Mouse (Mus musculus) erythroblast, embryonic 14.5 days (primary cell): Measurements from ENCODE around the gene Grk5. TPM values are rescaled to one million over a fixed set of nuclear protein-coding genes. Genes with fewer than 3 reads are reported as not detected.
A peak's percentile ranks its signal among the peaks of the same experiment; 100 is the strongest.

Experiments used
- H3K27me3 ChIP-seq: 2 replicates; pipeline ENCODE4 v1.6.1; 2012; ENCODE audit warnings: inconsistent platforms; ENCODE audit not compliant: control insufficient read depth
- H3K36me3 ChIP-seq: 2 replicates; pipeline ENCODE4 v1.6.1; 2012; ENCODE audit warnings: mild to moderate bottlenecking, inconsistent platforms; ENCODE audit not compliant: control insufficient read depth
- H3K4me1 ChIP-seq: 2 replicates; pipeline ENCODE4 v1.6.1; 2012; ENCODE audit warnings: inconsistent platforms; ENCODE audit not compliant: control insufficient read depth
- H3K4me3 ChIP-seq: replicated peaks from 2 replicates; pipeline ENCODE3; 2012; ENCODE audit warnings: moderate library complexity, mild to moderate bottlenecking, inconsistent platforms
- H3K9me3 ChIP-seq: 2 replicates; pipeline ENCODE4 v1.6.1; 2012; ENCODE audit warnings: low read length, inconsistent platforms, mixed read lengths; ENCODE audit not compliant: control insufficient read depth
- GATA1 ChIP-seq: IDR thresholded peaks from 2 replicates; pipeline ENCODE4 v1.6.1; 2012; ENCODE audit warnings: low read length, inconsistent platforms, mixed read lengths
- TAL1 ChIP-seq: IDR thresholded peaks from 3 replicates; pipeline ENCODE4 v1.6.1; 2012; ENCODE audit warnings: low read length, inconsistent platforms, mixed read lengths
- polyA plus RNA-seq: library from polyadenylated mRNA; stranded (reverse); fragments of >175 nt; gene quantifications from 2 replicates; pipeline ENCODE4 v1.2.3, GENCODE M21; 2012

Grk5 gene
- polyA plus RNA-seq, 1 experiment: 0.06 TPM

GRCm38 (mm10) chr19:61141299-61141698 lies 251.8 kb downstream of the Grk5 start:
- H3K4me3 ChIP-seq: peak overlapping the region; percentile 84
- no peaks in the 10 kb centered on the region for H3K9me3 ChIP-seq
- peaks cover 19% of the 10 kb centered on the region for H3K4me1 ChIP-seq
- peaks cover 4% of the 10 kb centered on the region; the same call in 1 of the 2 replicates for H3K36me3 ChIP-seq
- TF ChIP-seq GATA1 (no peak), TAL1 (no peak)
- no peaks in the 10 kb centered on the region; the same call in 1 of the 2 replicates for H3K27me3 ChIP-seq

Other genes with a start within 250 kb of the Grk5 start
- gene Nanos1, start 133.8 kb upstream of the Grk5 start, polyA plus RNA-seq: 0.60 and 0.95 TPM in 2 replicates
- gene Eif3a, start 99.1 kb upstream of the Grk5 start, polyA plus RNA-seq: 5.8 and 7.7 TPM in 2 replicates
- 0.20 and 0.44 TPM in 2 replicates for gene Fam45a, start 78.2 kb upstream of the Grk5 start, polyA plus RNA-seq
- 0.04 TPM in 1 of 2 replicates, not detected in the other for gene Sfxn4, start 28.3 kb upstream of the Grk5 start, polyA plus RNA-seq
- 3.3 and 3.7 TPM in 2 replicates for gene Prdx3, start 15.2 kb upstream of the Grk5 start, polyA plus RNA-seq